Mouse (Mus musculus) spleen, adult 10 weeks (tissue): Measurements from ENCODE around the gene Bag2. TPM values are rescaled to one million over a fixed set of nuclear protein-coding genes. Genes with fewer than 3 reads are reported as not detected.

Source experiments
- polyA plus RNA-seq: library from polyadenylated mRNA; stranded (reverse); fragments of 350-450 nt; fragmentation: Illumina TruSeq; extraction: RNeasy Lipid Tissue Mini Kit (QIAGEN cat#74804); gene quantifications from one replicate; pipeline ENCODE4 v1.2.3, GENCODE M21; 2015; ENCODE audit warnings: low replicate concordance; ENCODE audit not compliant: insufficient read depth

Gene Bag2
- 3.6 TPM for polyA plus RNA-seq

DNA sequence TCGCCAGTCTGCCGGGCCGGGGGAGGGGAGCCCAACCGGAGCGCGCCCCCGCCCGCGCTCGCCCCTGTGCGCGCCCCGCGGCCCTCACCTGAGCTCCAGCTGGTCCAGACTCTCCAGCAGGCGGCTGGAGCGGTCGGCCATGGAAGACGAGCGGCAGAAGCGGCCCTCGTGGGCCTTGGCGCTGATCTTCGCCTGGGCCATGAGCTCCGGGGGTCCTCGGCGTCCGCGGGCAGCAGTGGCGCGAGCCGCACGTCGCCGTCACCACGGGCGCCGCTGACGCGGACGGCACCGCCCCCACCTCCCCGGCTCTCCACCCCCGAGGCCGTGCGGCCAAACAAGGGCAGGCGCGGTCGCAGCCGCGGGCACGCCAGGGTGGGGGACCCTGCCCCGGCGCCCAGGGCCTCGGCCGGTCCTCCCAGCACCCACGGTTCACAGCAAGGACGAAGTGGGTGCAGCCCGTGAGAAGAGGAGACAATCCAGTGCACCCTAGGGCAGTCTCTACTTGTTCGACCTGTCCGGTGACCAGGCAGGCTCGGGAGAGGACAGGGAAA is at the start of gene Bag2:
Bag2 (minus strand) TSS at position 305 of the 551 bp plus-strand sequence.

DNA sequence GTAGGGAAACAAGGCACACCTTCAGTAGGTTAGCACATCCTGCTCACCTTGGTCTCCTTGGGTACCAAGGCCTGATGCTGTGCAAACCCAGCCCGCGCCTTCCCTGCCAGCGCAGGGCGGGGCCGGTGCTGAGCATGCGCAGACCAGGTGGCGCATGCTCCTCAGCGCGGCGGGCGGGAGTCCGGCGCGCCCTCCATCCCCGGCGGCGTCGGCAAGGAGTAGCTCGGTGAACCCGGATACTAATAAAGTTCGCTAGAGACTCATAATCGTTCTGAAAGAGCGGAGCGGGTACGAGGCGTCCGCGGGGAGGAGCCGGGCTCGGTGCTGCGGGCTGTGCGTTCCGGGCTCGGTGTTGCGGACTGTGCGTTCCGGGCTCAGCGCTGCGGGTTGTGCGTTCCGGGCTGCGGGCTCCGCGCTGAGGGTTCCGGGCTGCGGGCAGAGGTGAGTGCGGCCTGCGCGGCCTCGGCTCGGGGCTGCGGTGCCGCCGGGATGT is 37.8 kb downstream of the Bag2 start, which contains the start of gene Rab23:
Rab23 (plus strand) TSS at position 155 of the 493 bp plus-strand sequence.

Other genes starting within 250 kb of the Bag2 start
- 13.7 TPM for gene Prim2, start 88.0 kb downstream of the Bag2 start, polyA plus RNA-seq
- gene Rab23, start 37.9 kb downstream of the Bag2 start, polyA plus RNA-seq: 9.1 TPM
- gene Zfp451, start 56.8 kb upstream of the Bag2 start, polyA plus RNA-seq: 29.9 TPM
- gene Bend6, start 150.0 kb upstream of the Bag2 start, polyA plus RNA-seq: 2.9 TPM
- 19.4 TPM for gene Dst, start 150.4 kb upstream of the Bag2 start, polyA plus RNA-seq